Mouse (Mus musculus): ENCODE results near the gene Ggta1. TPM values are rescaled to one million over a fixed set of nuclear protein-coding genes. Genes with fewer than 3 reads are reported as not detected.
A peak's percentile ranks its signal among the peaks of the same experiment; 100 is the strongest.

The Ggta1 gene
- polyA plus RNA-seq, 1 experiment from 2014 or later = 26.7 TPM

- Histone ChIP-seq H3K27me3 (replicated peaks) (no peaks in the 10 kb centered on the region), H3K36me3 (no peaks in the 10 kb centered on the region), H3K4me1 (peaks cover 9% of the 10 kb centered on the region), H3K27ac (no peak overlapping the region), H3K9me3 (no peaks in the 10 kb centered on the region), H3K4me2 (no peak overlapping the region), H3K4me3 (replicated peaks) (no peak overlapping the region), H3K9ac (no peak overlapping the region)
- ATAC-seq (ENCODE audit: insufficient read depth, low FRiP score, low read depth) = no peak
- 34% methylated on average over 2 of the region's 2 CpGs for WGBS
These were observed 35.5 kb downstream of the Ggta1 start for GRCm38 (mm10) chr2:35427559-35427958.

- H3K27ac ChIP-seq = no peak overlapping the region
- no peak overlapping the region for H3K4me2 ChIP-seq
- ATAC-seq (ENCODE audit: insufficient read depth, low FRiP score, low read depth) = peak; percentile 65
- WGBS = 94% methylated on average over 1 of the region's 1 CpGs
- H3K9ac ChIP-seq = no peak overlapping the region
- no peaks in the 10 kb centered on the region for H3K27me3 ChIP-seq (replicated peaks)
- H3K4me3 ChIP-seq (replicated peaks) = no peak overlapping the region
- no peaks in the 10 kb centered on the region for H3K4me1 ChIP-seq
- no peaks in the 10 kb centered on the region for H3K9me3 ChIP-seq
- H3K36me3 ChIP-seq = peaks cover 18% of the 10 kb centered on the region
These were observed 39.2 kb downstream of the Ggta1 start for GRCm38 (mm10) chr2:35423711-35424339.

GRCm38 (mm10) chr2:35422384-35422783 lies 40.6 kb downstream of the Ggta1 start:
- H3K4me3 ChIP-seq (replicated peaks) = no peak overlapping the region
- WGBS = 81% methylated on average over 3 of the region's 3 CpGs
- ATAC-seq (ENCODE audit: insufficient read depth, low FRiP score, low read depth) = no peak

GRCm38 (mm10) chr2:35420681-35421080 lies 42.4 kb downstream of the Ggta1 start:
- Histone ChIP-seq H3K9ac (no peak overlapping the region), H3K36me3 (peaks cover 18% of the 10 kb centered on the region), H3K9me3 (no peaks in the 10 kb centered on the region), H3K27ac (no peak overlapping the region), H3K4me3 (replicated peaks) (no peak overlapping the region), H3K4me1 (no peaks in the 10 kb centered on the region), H3K4me2 (no peak overlapping the region), H3K27me3 (replicated peaks) (no peaks in the 10 kb centered on the region)
- WGBS = 51% methylated on average over 1 of the region's 1 CpGs
- ATAC-seq (ENCODE audit: insufficient read depth, low FRiP score, low read depth) = no peak

More at GRCm38 (mm10) chr2:35422384-35422783, 40.6 kb downstream of the Ggta1 start:
- Histone ChIP-seq H3K27me3 (replicated peaks) (no peaks in the 10 kb centered on the region), H3K9me3 (no peaks in the 10 kb centered on the region), H3K9ac (no peak overlapping the region), H3K4me1 (no peaks in the 10 kb centered on the region), H3K4me2 (no peak overlapping the region), H3K27ac (no peak overlapping the region), H3K36me3 (peaks cover 18% of the 10 kb centered on the region)

- Histone ChIP-seq H3K4me2 (no peak overlapping the region), H3K4me3 (replicated peaks) (no peak overlapping the region)
- peak; percentile 53 for ATAC-seq (ENCODE audit: insufficient read depth, low FRiP score, low read depth)
These were observed 43.4 kb downstream of the Ggta1 start for GRCm38 (mm10) chr2:35419671-35420070.

GRCm38 (mm10) chr2:35419243-35419642 lies 43.8 kb downstream of the Ggta1 start:
- Histone ChIP-seq H3K36me3 (peaks cover 18% of the 10 kb centered on the region), H3K27ac (no peak overlapping the region), H3K9ac (no peak overlapping the region), H3K27me3 (replicated peaks) (no peaks in the 10 kb centered on the region), H3K9me3 (no peaks in the 10 kb centered on the region), H3K4me3 (replicated peaks) (no peak overlapping the region), H3K4me1 (no peaks in the 10 kb centered on the region), H3K4me2 (no peak overlapping the region)
- no peak for ATAC-seq (ENCODE audit: insufficient read depth, low FRiP score, low read depth)
- WGBS = 81% methylated on average over 4 of the region's 4 CpGs

More at GRCm38 (mm10) chr2:35419671-35420070, 43.4 kb downstream of the Ggta1 start:
- Histone ChIP-seq H3K27ac (no peak overlapping the region), H3K27me3 (replicated peaks) (no peaks in the 10 kb centered on the region), H3K9me3 (no peaks in the 10 kb centered on the region), H3K36me3 (peaks cover 18% of the 10 kb centered on the region), H3K4me1 (no peaks in the 10 kb centered on the region), H3K9ac (no peak overlapping the region)
- WGBS = 93% methylated on average over 2 of the region's 2 CpGs

GRCm38 (mm10) chr2:35417231-35417630 lies 45.8 kb downstream of the Ggta1 start:
- 59% methylated on average over 1 of the region's 1 CpGs for WGBS
- Histone ChIP-seq H3K4me3 (replicated peaks) (no peak overlapping the region), H3K27me3 (replicated peaks) (no peaks in the 10 kb centered on the region)

GRCm38 (mm10) chr2:35416473-35416872 lies 46.6 kb downstream of the Ggta1 start:
- no peak overlapping the region for H3K4me2 ChIP-seq
- no peak for ATAC-seq (ENCODE audit: insufficient read depth, low FRiP score, low read depth)

More at GRCm38 (mm10) chr2:35417231-35417630, 45.8 kb downstream of the Ggta1 start:
- Histone ChIP-seq H3K9ac (no peak overlapping the region), H3K36me3 (peaks cover 18% of the 10 kb centered on the region), H3K4me2 (no peak overlapping the region), H3K9me3 (no peaks in the 10 kb centered on the region), H3K27ac (no peak overlapping the region), H3K4me1 (no peaks in the 10 kb centered on the region)
- ATAC-seq (ENCODE audit: insufficient read depth, low FRiP score, low read depth) = no peak

GRCm38 (mm10) chr2:35412810-35413209 lies 50.2 kb downstream of the Ggta1 start:
- ATAC-seq (ENCODE audit: insufficient read depth, low FRiP score, low read depth) = no peak
- no peaks in the 10 kb centered on the region for H3K27me3 ChIP-seq (replicated peaks)
- no peak overlapping the region for H3K9ac ChIP-seq
- H3K4me1 ChIP-seq = 0 out of 2 replicates have a peak, but pooled peaks cover 5% of the 10 kb centered on the region
- H3K4me2 ChIP-seq = no peak overlapping the region
- no peaks in the 10 kb centered on the region for H3K36me3 ChIP-seq
- H3K4me3 ChIP-seq (replicated peaks) = no peak overlapping the region
- H3K27ac ChIP-seq = no peak overlapping the region
- 91% methylated on average over 3 of the region's 3 CpGs for WGBS
- H3K9me3 ChIP-seq = no peaks in the 10 kb centered on the region

More at GRCm38 (mm10) chr2:35416473-35416872, 46.6 kb downstream of the Ggta1 start:
- H3K27ac ChIP-seq = no peak overlapping the region
- no peaks in the 10 kb centered on the region for H3K4me1 ChIP-seq
- no peaks in the 10 kb centered on the region for H3K9me3 ChIP-seq
- H3K36me3 ChIP-seq = peaks cover 13% of the 10 kb centered on the region
- H3K9ac ChIP-seq = no peak overlapping the region
- no peak overlapping the region for H3K4me3 ChIP-seq (replicated peaks)
- no peaks in the 10 kb centered on the region for H3K27me3 ChIP-seq (replicated peaks)
- 81% methylated on average over 6 of the region's 6 CpGs for WGBS

- no peak overlapping the region for H3K27ac ChIP-seq
- H3K9me3 ChIP-seq = no peaks in the 10 kb centered on the region
- no peak overlapping the region for H3K4me3 ChIP-seq (replicated peaks)
- ATAC-seq (ENCODE audit: insufficient read depth, low FRiP score, low read depth) = no peak
- H3K27me3 ChIP-seq (replicated peaks) = no peaks in the 10 kb centered on the region
- WGBS = 83% methylated on average over 2 of the region's 2 CpGs
- H3K9ac ChIP-seq = no peak overlapping the region
- H3K4me2 ChIP-seq = no peak overlapping the region
- H3K4me1 ChIP-seq = 0 out of 2 replicates have a peak, but pooled peaks cover 7% of the 10 kb centered on the region
- H3K36me3 ChIP-seq = no peaks in the 10 kb centered on the region
These were observed 50.8 kb downstream of the Ggta1 start for GRCm38 (mm10) chr2:35412246-35412645.

GRCm38 (mm10) chr2:35411640-35412190 lies 51.3 kb downstream of the Ggta1 start:
- Histone ChIP-seq H3K4me2 (no peak overlapping the region), H3K9me3 (no peaks in the 10 kb centered on the region), H3K4me3 (replicated peaks) (no peak overlapping the region), H3K27me3 (replicated peaks) (no peaks in the 10 kb centered on the region), H3K36me3 (no peaks in the 10 kb centered on the region), H3K4me1 (0 out of 2 replicates have a peak, but pooled peaks cover 7% of the 10 kb centered on the region), H3K27ac (no peak overlapping the region), H3K9ac (no peak overlapping the region)
- no peak for ATAC-seq (ENCODE audit: insufficient read depth, low FRiP score, low read depth)
- 68% methylated on average over 10 of the region's 10 CpGs for WGBS

GRCm38 (mm10) chr2:35409466-35409865 lies 53.6 kb downstream of the Ggta1 start:
- H3K27me3 ChIP-seq (replicated peaks) = no peaks in the 10 kb centered on the region
- WGBS = 91% methylated on average over 6 of the region's 6 CpGs
- no peak overlapping the region for H3K4me3 ChIP-seq (replicated peaks)
- H3K9me3 ChIP-seq = no peaks in the 10 kb centered on the region
- 0 out of 2 replicates have a peak, but pooled peaks cover 7% of the 10 kb centered on the region for H3K4me1 ChIP-seq
- H3K4me2 ChIP-seq = no peak overlapping the region
- no peak for ATAC-seq (ENCODE audit: insufficient read depth, low FRiP score, low read depth)
- H3K27ac ChIP-seq = no peak overlapping the region
- H3K36me3 ChIP-seq = no peaks in the 10 kb centered on the region
- H3K9ac ChIP-seq = no peak overlapping the region
